Mouse (Mus musculus): ENCODE data around the gene Pygl.

The Pygl gene

GRCm38 (mm10) chr12:70231294-70231693 lies at the start of gene Pygl:
Pygl (minus strand) TSS chr12:70231488.
- DNase-seq (ENCODE audit: low spot score): no peak

- no peak for DNase-seq (ENCODE audit: low spot score)
Observed at GRCm38 (mm10) chr12:70280930-70281329, 49.6 kb upstream of the Pygl start.

- DNase-seq (ENCODE audit: low spot score): no peak
Observed at GRCm38 (mm10) chr12:70280381-70280780, 49.1 kb upstream of the Pygl start.

GRCm38 (mm10) chr12:70277071-70277939 lies 46.0 kb upstream of the Pygl start:
- no peak for DNase-seq (ENCODE audit: low spot score)

GRCm38 (mm10) chr12:70269724-70270123 lies 38.4 kb upstream of the Pygl start:
- DNase-seq (ENCODE audit: low spot score): no peak

GRCm38 (mm10) chr12:70267314-70267713 lies 36.0 kb upstream of the Pygl start:
- DNase-seq (ENCODE audit: low spot score): no peak

- DNase-seq (ENCODE audit: low spot score): no peak
Observed at GRCm38 (mm10) chr12:70266494-70266931, 35.2 kb upstream of the Pygl start.

- DNase-seq (ENCODE audit: low spot score): no peak
Observed at GRCm38 (mm10) chr12:70263721-70264120, 32.4 kb upstream of the Pygl start.

GRCm38 (mm10) chr12:70262271-70262953 lies 31.1 kb upstream of the Pygl start:
- DNase-seq (ENCODE audit: low spot score): no peak

- no peak for DNase-seq (ENCODE audit: low spot score)
Observed at GRCm38 (mm10) chr12:70251210-70251884, 20.1 kb upstream of the Pygl start.

GRCm38 (mm10) chr12:70249616-70250157 lies 18.4 kb upstream of the Pygl start:
- no peak for DNase-seq (ENCODE audit: low spot score)

GRCm38 (mm10) chr12:70247683-70248474 lies 16.6 kb upstream of the Pygl start:
- no peak for DNase-seq (ENCODE audit: low spot score)

GRCm38 (mm10) chr12:70242550-70242949 lies 11.3 kb upstream of the Pygl start:
- no peak for DNase-seq (ENCODE audit: low spot score)

- DNase-seq (ENCODE audit: low spot score): no peak
Observed at GRCm38 (mm10) chr12:70239741-70240140, 8.5 kb upstream of the Pygl start.

- no peak for DNase-seq (ENCODE audit: low spot score)
Observed at GRCm38 (mm10) chr12:70238604-70239003, 7.3 kb upstream of the Pygl start.

GRCm38 (mm10) chr12:70234938-70235484 lies 3.7 kb upstream of the Pygl start:
- peak; percentile 27 for DNase-seq (ENCODE audit: low spot score)

GRCm38 (mm10) chr12:70234411-70234810 lies 3.1 kb upstream of the Pygl start:
- DNase-seq (ENCODE audit: low spot score): no peak

GRCm38 (mm10) chr12:70233637-70234315 lies 2.5 kb upstream of the Pygl start:
- DNase-seq (ENCODE audit: low spot score): no peak

- DNase-seq (ENCODE audit: low spot score): no peak
Observed at GRCm38 (mm10) chr12:70232020-70232544, 794 bp upstream of the Pygl start.

- DNase-seq (ENCODE audit: low spot score): no peak
Observed at GRCm38 (mm10) chr12:70228155-70228554, 3.1 kb downstream of the Pygl start.

All from spleen, adult 12 weeks (tissue).